Mouse (Mus musculus): Measurements from ENCODE around the gene Fam186b.

- TF ChIP-seq POLR2A (IDR thresholded peaks at IDR 0.05; ENCODE audit: low read depth, low read length) = no peak
- TF ChIP-seq CTCF (IDR thresholded peaks at IDR 0.05; ENCODE audit: borderline replicate concordance, insufficient read depth, low read length) = no peak
These were observed 69.6 kb downstream of the Fam186b start for GRCm38 (mm10) chr15:99226090-99226489.

All from embryonic fibroblast, embryonic 13.5 days (primary cell).